Comparison of ENCODE assay signal across 8 mouse cellular contexts in genomic region chr15:89355241-89356187, GRCm38 (mm10). TPM values are rescaled to one million over a fixed set of nuclear protein-coding genes. Genes with fewer than 3 reads are reported as not detected.
DNase-seq lines count a peak whose midpoint lies in the region; ATAC-seq and TF ChIP-seq lines count a peak whose summit lies in the region.

Lmf2 (minus strand) TSS chr15:89355659.
Ncaph2 (plus strand) TSS chr15:89355719.

- peak within 1 kb of the TSS; percentile 69 for H3K4me2 ChIP-seq in heart, embryonic 15.5 days
- peak within 1 kb of the TSS; percentile 77 for H3K4me2 ChIP-seq in liver, embryonic 14.5 days (ENCODE audit: low read depth)
- H3K4me2 ChIP-seq in neural tube, embryonic 11.5 days (ENCODE audit: low read depth): peak within 1 kb of the TSS; percentile 73
- peak within 1 kb of the TSS; percentile 58 for H3K4me2 ChIP-seq in stomach, postnatal 0 days (replicated peaks; ENCODE audit: low read depth)

- H3K9me3 ChIP-seq in forebrain, embryonic 10.5 days: no peaks in the 10 kb centered on the region
- no peaks in the 10 kb centered on the region for H3K9me3 ChIP-seq in heart, embryonic 15.5 days (replicated peaks)
- H3K9me3 ChIP-seq in liver, embryonic 14.5 days (ENCODE audit: control insufficient read depth, low read length): no peaks in the 10 kb centered on the region
- H3K9me3 ChIP-seq in neural tube, embryonic 11.5 days (ENCODE audit: control insufficient read depth, low read length): no peaks in the 10 kb centered on the region
- no peaks in the 10 kb centered on the region for H3K9me3 ChIP-seq in stomach, postnatal 0 days (ENCODE audit: control insufficient read depth, low read length)

- 0 out of 2 replicates have a peak, but pooled peaks have one; percentile 24 for TF ChIP-seq EP300 in liver, embryonic 14.5 days (IDR thresholded peaks at IDR 0.05; ENCODE audit: low read depth)
- TF ChIP-seq EP300 in stomach, postnatal 0 days (optimal IDR thresholded peaks at IDR 0.05): no peak

- H3K4me3 ChIP-seq in forebrain, embryonic 10.5 days: peak within 1 kb of the TSS; percentile 69
- peak within 1 kb of the TSS; percentile 86 for H3K4me3 ChIP-seq in heart, embryonic 15.5 days
- H3K4me3 ChIP-seq in liver, embryonic 14.5 days (ENCODE audit: insufficient read depth in 1 of 2, low read depth in 2 of 2, low read length in 2 of 2): peak within 1 kb of the TSS; percentile 80 to 96
- H3K4me3 ChIP-seq in neural tube, embryonic 11.5 days (ENCODE audit: low read depth, low read length): peak within 1 kb of the TSS; percentile 74
- peak within 1 kb of the TSS; percentile 76 for H3K4me3 ChIP-seq in stomach, postnatal 0 days (ENCODE audit: low read depth, low read length)

- no peaks in the 10 kb centered on the region for H3K27me3 ChIP-seq in forebrain, embryonic 10.5 days (ENCODE audit: poor library complexity, severe bottlenecking)
- no peaks in the 10 kb centered on the region for H3K27me3 ChIP-seq in heart, embryonic 15.5 days
- no peaks in the 10 kb centered on the region for H3K27me3 ChIP-seq in liver, embryonic 14.5 days (ENCODE audit: control insufficient read depth, insufficient read depth, low read length)
- no peaks in the 10 kb centered on the region for H3K27me3 ChIP-seq in neural tube, embryonic 11.5 days (ENCODE audit: control insufficient read depth, insufficient read depth, low read length)
- no peaks in the 10 kb centered on the region for H3K27me3 ChIP-seq in stomach, postnatal 0 days (ENCODE audit: control insufficient read depth, insufficient read depth, low read length)

- H3K4me1 ChIP-seq in forebrain, embryonic 10.5 days: peaks cover 35% of the 10 kb centered on the region
- peaks cover 42% of the 10 kb centered on the region for H3K4me1 ChIP-seq in heart, embryonic 15.5 days (replicated peaks)
- H3K4me1 ChIP-seq in liver, embryonic 14.5 days (replicated peaks; ENCODE audit: control insufficient read depth in 2 of 2, insufficient read depth in 2 of 2, low read length in 1 of 2): peaks cover 16 to 22% of the 10 kb centered on the region in 2 experiments
- H3K4me1 ChIP-seq in neural tube, embryonic 11.5 days (ENCODE audit: control insufficient read depth, insufficient read depth, low read length): peaks cover 13% of the 10 kb centered on the region
- H3K4me1 ChIP-seq in stomach, postnatal 0 days (replicated peaks; ENCODE audit: control insufficient read depth, insufficient read depth): peaks cover 2% of the 10 kb centered on the region; the same call in 1 of the 2 replicates

- 0 out of 2 replicates have a peak, but pooled peaks have one; percentile 3 for TF ChIP-seq CTCF in liver, embryonic 14.5 days (IDR thresholded peaks at IDR 0.05; ENCODE audit: low read depth)
- no peak; the same call in 1 of the 2 replicates for TF ChIP-seq CTCF in stomach, postnatal 0 days (IDR thresholded peaks at IDR 0.05; ENCODE audit: low read depth)

- ATAC-seq in CD4-positive, CD25-positive, alpha-beta regulatory T cell, adult 4 months: peak; percentile 92
- peak; percentile 91 for ATAC-seq in heart, embryonic 15.5 days (replicated peaks; ENCODE audit: insufficient number of reproducible peaks, insufficient read depth, low FRiP score, low read depth)
- peak; percentile 91 for ATAC-seq in liver, embryonic 14.5 days (ENCODE audit: insufficient read depth)
- peak; percentile 86 for ATAC-seq in neural tube, embryonic 11.5 days (ENCODE audit: insufficient read depth, low FRiP score, low TSS enrichment)
- ATAC-seq in stomach, postnatal 0 days (ENCODE audit: low FRiP score, low TSS enrichment): peak; percentile 93

- DNase-seq in c-Kit-negative CD71-positive TER-119-positive erythroid progenitor cells, embryonic 14.5 days (ENCODE audit: low read depth, low spot score): peak; percentile 95
- DNase-seq in forebrain, embryonic 10.5 days (ENCODE audit: extremely low spot score, low spot score): peak; percentile 98
- peak; percentile 98 for DNase-seq in kidney, postnatal 25 days
- peak; percentile 92 to 94 (median 94) for DNase-seq in liver, embryonic 14.5 days (ENCODE audit: low read depth in 3 of 3, low spot score in 3 of 3)
- DNase-seq in neural tube, embryonic 11.5 days (ENCODE audit: low spot score): peak; percentile 98
- DNase-seq in stomach, postnatal 0 days (ENCODE audit: low spot score): peak; percentile 97

- H3K27ac ChIP-seq in forebrain, embryonic 10.5 days: peak within 1 kb of the TSS; percentile 95
- H3K27ac ChIP-seq in heart, embryonic 15.5 days: peak within 1 kb of the TSS; percentile 87
- H3K27ac ChIP-seq in liver, embryonic 14.5 days: peak within 1 kb of the TSS; percentile 74
- peak within 1 kb of the TSS; percentile 61; the same call in 1 of the 2 replicates for H3K27ac ChIP-seq in neural tube, embryonic 11.5 days (ENCODE audit: low read depth, low read length)
- H3K27ac ChIP-seq in stomach, postnatal 0 days (replicated peaks): peak within 1 kb of the TSS; percentile 93

- H3K36me3 ChIP-seq in forebrain, embryonic 10.5 days (replicated peaks): peaks cover 64% of the 10 kb centered on the region
- H3K36me3 ChIP-seq in heart, embryonic 15.5 days: peaks cover 35% of the 10 kb centered on the region
- peaks cover 35% of the 10 kb centered on the region for H3K36me3 ChIP-seq in liver, embryonic 14.5 days (replicated peaks; ENCODE audit: control insufficient read depth, insufficient read depth, low read depth)
- H3K36me3 ChIP-seq in neural tube, embryonic 11.5 days (ENCODE audit: control insufficient read depth, insufficient read depth, low read length): peaks cover 12% of the 10 kb centered on the region
- H3K36me3 ChIP-seq in stomach, postnatal 0 days (ENCODE audit: control insufficient read depth, insufficient read depth, low read length): peaks cover 22% of the 10 kb centered on the region

- under 1% methylated on average over 64 of the region's 64 CpGs for WGBS in forebrain, embryonic 10.5 days
- WGBS in heart, embryonic 15.5 days: under 1% methylated on average over 64 of the region's 64 CpGs
- under 1% methylated on average over 64 of the region's 64 CpGs for WGBS in liver, embryonic 14.5 days (ENCODE audit: insufficient replicate concordance)
- WGBS in neural tube, embryonic 11.5 days: under 1% methylated on average over 64 of the region's 64 CpGs
- under 1% methylated on average over 62 of the region's 64 CpGs for WGBS in stomach, postnatal 0 days

- H3K9ac ChIP-seq in heart, embryonic 15.5 days: peak within 1 kb of the TSS; percentile 91
- peak within 1 kb of the TSS; percentile 96 for H3K9ac ChIP-seq in liver, embryonic 14.5 days (replicated peaks)
- H3K9ac ChIP-seq in neural tube, embryonic 11.5 days (ENCODE audit: low read length): peak within 1 kb of the TSS; percentile 80
- peak within 1 kb of the TSS; percentile 88 for H3K9ac ChIP-seq in stomach, postnatal 0 days (ENCODE audit: low read length)

RNA-seq across cellular contexts. Expression of gene Lmf2, which starts in this region (rescaled TPM):
- 10 to 100 TPM; 23.5 to 40.7 TPM for polyA plus RNA-seq in CD4-positive, CD25-positive, alpha-beta regulatory T cell, adult 4 months (2017; shearing (Covaris generic))
- polyA plus RNA-seq in forebrain, embryonic 10.5 days (2016; fragmentation: Nextera tagmentation; extraction: Ambion mirVana): 48.6 and 50.0 TPM in 2 replicates
- polyA plus RNA-seq in heart, embryonic 15.5 days (2015; fragmentation: Nextera tagmentation; extraction: Ambion mirVana): 43.0 and 57.7 TPM in 2 replicates
- 12.3 and 15.1 TPM in 2 replicates for polyA plus RNA-seq in liver, embryonic 14.5 days (2012; rRNA removed)
- 17.2 and 18.9 TPM in 2 replicates for polyA plus RNA-seq in liver, embryonic 14.5 days (2014; fragmentation: Nextera tagmentation; extraction: Ambion mirVana)
- polyA plus RNA-seq in neural tube, embryonic 11.5 days (2014; fragmentation: Nextera tagmentation; extraction: Ambion mirVana): 31.8 and 35.8 TPM in 2 replicates
- 24.3 and 24.4 TPM in 2 replicates for polyA plus RNA-seq in stomach, postnatal 0 days (2015; fragmentation: Nextera tagmentation; extraction: Ambion mirVana)

RNA-seq across cellular contexts. Expression of gene Ncaph2, which starts in this region (rescaled TPM):
- polyA plus RNA-seq in CD4-positive, CD25-positive, alpha-beta regulatory T cell, adult 4 months (2017; shearing (Covaris generic)): 100 to 1,000 TPM; 189 to 193 TPM
- 202 and 208 TPM in 2 replicates for polyA plus RNA-seq in forebrain, embryonic 10.5 days (2016; fragmentation: Nextera tagmentation; extraction: Ambion mirVana)
- polyA plus RNA-seq in heart, embryonic 15.5 days (2015; fragmentation: Nextera tagmentation; extraction: Ambion mirVana): 85.3 and 96.9 TPM in 2 replicates
- polyA plus RNA-seq in liver, embryonic 14.5 days (2012; rRNA removed): 63.8 and 77.0 TPM in 2 replicates
- 104 and 106 TPM in 2 replicates for polyA plus RNA-seq in liver, embryonic 14.5 days (2014; fragmentation: Nextera tagmentation; extraction: Ambion mirVana)
- polyA plus RNA-seq in neural tube, embryonic 11.5 days (2014; fragmentation: Nextera tagmentation; extraction: Ambion mirVana): 154 and 158 TPM in 2 replicates
- 69.4 and 72.8 TPM in 2 replicates for polyA plus RNA-seq in stomach, postnatal 0 days (2015; fragmentation: Nextera tagmentation; extraction: Ambion mirVana)

Comparison
In these comparisons a context has a peak if more than half of its experiments do, and no peak if none do; other contexts are left out.
1. Peak in every context shown above with its lines: DNase-seq, ATAC-seq, H3K4me3 ChIP-seq and H3K27ac ChIP-seq.